Mouse (Mus musculus) kidney, postnatal 4 days (tissue): ENCODE results near the gene Fsd2.

ENCODE experiments used
- DNase-seq, 2 experiments: peaks; one replicate each; pipeline ENCODE4 v3.0.0; 2021; ENCODE audit warnings: mixed read lengths in 2 of 2

Fsd2 gene

GRCm38 (mm10) chr7:81571941-81572441, 5.2 kb upstream of the Fsd2 start:
- DNase-seq, result peak; percentile 14 to 15

GRCm38 (mm10) chr7:81571108-81571940, 4.6 kb upstream of the Fsd2 start, which contains the start of gene Whamm:
TSS of gene Whamm (plus strand) at chr7:81571266.
- DNase-seq, result peak; percentile 90 to 96

- no peak for DNase-seq
These were observed 4.0 kb upstream of the Fsd2 start for GRCm38 (mm10) chr7:81570752-81571107.

GRCm38 (mm10) chr7:81570271-81570670, 3.5 kb upstream of the Fsd2 start:
- DNase-seq, result no peak

- no peak for DNase-seq
These were observed 3.1 kb upstream of the Fsd2 start for GRCm38 (mm10) chr7:81569851-81570250.

- DNase-seq, result no peak
These were observed 652 bp upstream of the Fsd2 start for GRCm38 (mm10) chr7:81567396-81567795.

- DNase-seq, result no peak
These were observed 412 bp downstream of the Fsd2 start for GRCm38 (mm10) chr7:81566332-81566731.

- DNase-seq, result no peak
These were observed 1.2 kb downstream of the Fsd2 start for GRCm38 (mm10) chr7:81565381-81566055.

GRCm38 (mm10) chr7:81564766-81565165, 2.0 kb downstream of the Fsd2 start:
- DNase-seq, result no peak

GRCm38 (mm10) chr7:81563506-81564015, 3.2 kb downstream of the Fsd2 start:
- no peak for DNase-seq

- DNase-seq, result no peak
These were observed 5.5 kb downstream of the Fsd2 start for GRCm38 (mm10) chr7:81561211-81561610.

GRCm38 (mm10) chr7:81560101-81561049, 6.4 kb downstream of the Fsd2 start:
- no peak for DNase-seq

- DNase-seq, result no peak
These were observed 7.3 kb downstream of the Fsd2 start for GRCm38 (mm10) chr7:81559231-81559980.

- no peak for DNase-seq
These were observed 8.8 kb downstream of the Fsd2 start for GRCm38 (mm10) chr7:81557985-81558360.

GRCm38 (mm10) chr7:81557252-81557984, 9.3 kb downstream of the Fsd2 start:
- DNase-seq, result no peak

- no peak for DNase-seq
These were observed 9.9 kb downstream of the Fsd2 start for GRCm38 (mm10) chr7:81556839-81557238.

- peak; percentile 64 to 70 for DNase-seq
These were observed 12.4 kb downstream of the Fsd2 start for GRCm38 (mm10) chr7:81554369-81554768.

GRCm38 (mm10) chr7:81553589-81553988, 13.2 kb downstream of the Fsd2 start:
- DNase-seq, result no peak

- peak in 1 of 2 experiments; percentile 23 for DNase-seq
These were observed 17.9 kb downstream of the Fsd2 start for GRCm38 (mm10) chr7:81548864-81549263.

GRCm38 (mm10) chr7:81542934-81543333, 23.8 kb downstream of the Fsd2 start:
- DNase-seq, result no peak

GRCm38 (mm10) chr7:81541924-81542524, 24.7 kb downstream of the Fsd2 start:
- no peak for DNase-seq
